Mouse (Mus musculus): ENCODE measurements around the gene Caprin2. TPM values are rescaled to one million over a fixed set of nuclear protein-coding genes. Genes with fewer than 3 reads are reported as not detected.
"Not testable (repeated sequence)": the region's sequence is repeated elsewhere in the genome, so short reads cannot be mapped to it uniquely, and the experiment has no call there.

The Caprin2 gene
- polyA plus RNA-seq (2015; fragmentation: Nextera tagmentation; extraction: Ambion mirVana): 7.2 and 7.6 TPM in 2 replicates

DNA sequence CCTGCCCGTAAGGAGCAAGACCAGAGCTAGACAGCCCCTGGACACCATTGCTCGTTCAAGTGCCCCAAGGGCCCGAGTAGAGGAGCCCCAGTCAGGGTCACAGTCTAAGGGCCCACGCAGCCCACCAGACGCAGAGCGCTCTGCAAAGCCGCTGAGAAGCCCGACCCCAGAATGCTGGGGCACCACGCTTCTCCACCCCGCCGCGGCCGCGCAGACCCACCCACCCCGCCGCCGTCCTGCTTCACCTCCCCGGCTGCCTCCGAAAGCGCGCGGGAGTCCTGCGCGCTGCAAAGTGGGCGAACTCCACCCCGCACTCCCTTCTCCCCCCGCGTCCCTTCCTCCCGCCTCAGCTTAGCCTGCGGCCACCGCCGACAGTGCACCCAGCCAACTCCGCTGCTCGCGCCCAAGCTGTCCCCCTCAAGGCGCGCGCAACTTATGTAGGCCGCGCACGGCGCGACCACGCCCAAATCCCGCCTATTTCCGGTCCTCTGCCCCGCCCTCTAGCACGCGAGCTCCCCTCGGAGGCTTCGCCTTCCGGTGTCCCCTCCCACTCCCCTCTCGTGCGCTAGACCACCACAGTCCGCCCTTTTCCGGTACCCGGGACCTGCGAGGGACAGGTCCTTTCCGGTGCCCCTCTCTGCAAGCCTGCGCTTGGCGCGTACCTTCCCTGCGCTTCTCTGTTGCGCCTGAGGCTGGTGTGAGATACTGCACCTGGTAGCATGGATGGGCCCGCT lies at the start of gene Caprin2:
TSS of gene Caprin2 (minus strand) at position 465 of the 734 bp plus-strand sequence.
- peak; percentile 97 for DNase-seq (ENCODE audit: low spot score)

DNA sequence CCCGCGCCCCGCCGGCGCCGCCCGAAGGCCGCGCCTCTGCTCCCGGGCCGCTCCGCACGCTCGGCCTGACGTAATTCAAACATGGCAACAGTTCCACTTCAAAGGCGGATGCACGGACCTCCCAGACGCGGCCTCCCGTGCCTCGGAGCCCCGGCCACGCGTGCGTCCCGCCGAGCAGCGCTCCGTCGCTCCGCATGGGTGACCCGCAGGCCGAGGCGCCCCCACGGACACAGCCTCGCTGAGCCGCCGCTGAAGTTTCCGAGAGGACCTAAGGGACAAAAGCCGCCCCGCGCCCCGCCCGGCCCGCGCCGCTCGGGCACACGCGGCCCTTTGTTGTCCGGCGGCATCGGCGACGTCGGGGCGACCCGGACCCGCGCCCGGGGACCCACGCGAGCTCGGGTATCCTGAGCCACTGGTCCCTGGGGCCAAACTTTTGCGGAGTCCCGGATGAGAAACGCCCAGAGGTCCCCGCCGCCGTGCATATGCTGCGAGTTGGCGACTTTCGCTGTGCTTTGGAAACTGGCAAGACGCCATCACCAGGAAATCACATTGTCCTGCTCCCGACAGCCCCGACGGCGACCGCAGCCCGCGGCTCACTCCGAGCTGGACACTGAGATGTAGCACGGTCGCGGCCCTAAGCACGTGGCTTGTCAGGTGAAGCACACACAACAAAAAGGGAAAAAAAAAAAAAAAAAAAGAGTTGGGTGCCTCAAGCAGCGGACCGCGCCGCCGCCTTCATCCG lies 48.9 kb upstream of the Caprin2 start:
- no peak for DNase-seq (ENCODE audit: low spot score)

DNA sequence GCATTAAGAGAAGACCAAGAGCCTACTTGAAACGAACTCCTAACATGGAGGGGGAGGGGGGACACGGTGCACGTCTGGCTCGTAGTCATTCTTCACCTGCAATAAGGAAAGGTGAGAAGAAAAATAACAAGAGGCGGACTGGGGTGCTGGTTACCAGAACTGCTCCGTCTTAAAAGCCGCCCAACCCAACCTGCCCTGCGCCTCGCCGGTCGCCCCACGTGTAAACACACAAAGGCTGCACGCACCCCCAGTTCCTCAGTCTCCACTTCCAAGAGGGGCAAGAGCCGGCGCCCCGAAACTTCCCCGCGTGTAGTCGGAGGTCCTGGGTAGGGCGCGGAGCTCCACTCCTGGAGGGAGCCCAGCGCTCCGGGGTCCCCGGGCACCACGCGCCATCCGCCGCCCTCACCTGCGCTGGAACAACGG lies 48.3 kb upstream of the Caprin2 start:
- peak; percentile 71 for DNase-seq (ENCODE audit: low spot score)

DNA sequence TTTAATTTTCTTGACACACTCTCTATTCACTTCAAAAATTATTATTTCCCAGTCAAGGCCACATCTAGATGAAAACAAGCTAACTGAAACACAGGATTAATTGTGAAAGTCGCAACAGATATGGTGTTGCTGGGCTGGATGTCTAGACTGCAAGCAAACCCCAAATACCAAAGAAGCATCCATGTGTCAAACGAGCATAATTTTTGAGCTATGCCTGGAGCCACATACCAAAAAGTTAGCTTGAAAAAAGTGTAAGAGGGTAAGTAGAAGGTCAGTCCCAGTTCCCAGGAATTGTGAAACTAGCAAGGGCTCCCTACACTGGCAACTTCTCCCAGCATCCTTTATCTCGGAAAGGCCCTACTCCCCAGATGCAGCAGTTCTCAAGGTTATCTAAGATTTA lies 47.7 kb upstream of the Caprin2 start:
- no peak for DNase-seq (ENCODE audit: low spot score)

DNA sequence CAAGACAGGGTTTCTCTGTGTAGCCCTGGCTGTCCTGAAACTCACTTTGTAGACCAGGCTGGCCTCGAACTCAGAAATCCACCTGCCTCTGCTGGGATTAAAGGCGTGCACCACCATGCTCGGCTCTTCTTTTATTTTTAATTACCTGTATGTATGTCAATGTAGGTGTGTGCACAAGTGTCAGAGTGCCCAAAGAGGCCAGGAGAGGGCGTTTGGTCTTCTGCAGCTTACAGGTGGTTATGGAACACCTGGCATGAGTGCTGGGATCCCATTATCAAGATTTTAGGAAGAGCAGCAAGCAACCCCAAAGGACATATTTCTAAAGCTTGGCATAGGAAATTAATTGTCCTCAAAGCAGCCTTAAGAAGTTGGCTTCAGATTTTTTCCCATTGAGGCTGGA lies 46.4 kb upstream of the Caprin2 start:
- no peak for DNase-seq (ENCODE audit: low spot score)

DNA sequence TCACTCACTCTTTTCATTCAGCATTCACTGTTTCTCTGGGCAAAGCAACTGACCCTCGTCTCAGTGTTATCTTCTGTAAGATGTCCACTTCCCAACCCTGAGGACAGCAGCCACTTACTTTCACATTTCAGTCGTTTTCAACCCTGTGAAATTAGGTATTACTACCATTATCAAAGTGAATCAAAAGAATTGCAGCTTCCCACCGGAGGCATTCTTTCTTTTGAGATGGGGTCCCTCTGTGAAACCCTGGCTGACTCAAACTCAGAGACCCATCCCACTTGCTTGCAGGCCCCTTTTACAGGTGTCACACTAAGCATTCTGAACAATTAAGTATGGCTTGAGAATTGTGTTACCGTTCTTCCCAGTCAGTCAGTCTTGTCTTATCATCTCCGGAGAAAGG lies 45.8 kb upstream of the Caprin2 start:
- DNase-seq (ENCODE audit: low spot score): no peak

DNA sequence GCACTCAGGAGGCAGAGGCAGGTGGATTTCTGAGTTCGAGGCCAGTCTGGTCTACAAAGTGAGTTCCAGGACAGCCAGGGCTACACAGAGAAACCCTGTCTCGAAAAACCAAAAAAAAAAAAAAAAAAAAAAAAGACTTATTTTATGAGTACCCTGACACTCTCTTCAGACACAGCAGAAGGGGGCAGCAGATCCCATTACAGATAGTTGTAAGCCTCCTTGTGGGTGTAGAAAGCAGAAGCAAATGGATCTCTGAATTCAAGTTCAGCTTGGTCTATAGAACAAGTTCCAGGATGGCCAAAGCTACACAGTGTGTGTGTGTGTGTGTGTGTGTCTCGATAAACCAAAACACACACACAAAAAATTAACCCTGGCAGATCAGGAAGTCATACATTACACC lies 44.3 kb upstream of the Caprin2 start:
- peak; percentile 17 for DNase-seq (ENCODE audit: low spot score)

DNA sequence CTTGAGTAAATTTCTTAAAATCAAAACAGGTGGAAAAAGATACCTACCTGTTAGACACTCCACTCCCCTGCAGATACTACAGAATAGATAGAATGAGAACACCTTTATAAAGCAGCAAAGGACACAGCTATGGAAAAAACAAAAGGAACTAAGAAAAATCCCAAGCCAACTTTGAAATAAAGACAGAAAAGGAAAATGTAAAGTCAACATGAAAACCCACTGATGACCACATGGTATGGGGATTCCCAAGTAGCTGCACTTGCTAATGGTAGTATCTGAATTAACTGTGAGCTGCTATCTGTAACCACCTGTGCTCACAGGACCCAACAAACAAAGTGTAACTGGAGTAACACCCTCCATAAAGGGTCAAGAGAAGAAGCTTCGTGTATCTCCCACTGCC lies 41.7 kb upstream of the Caprin2 start:
- no peak for DNase-seq (ENCODE audit: low spot score)

DNA sequence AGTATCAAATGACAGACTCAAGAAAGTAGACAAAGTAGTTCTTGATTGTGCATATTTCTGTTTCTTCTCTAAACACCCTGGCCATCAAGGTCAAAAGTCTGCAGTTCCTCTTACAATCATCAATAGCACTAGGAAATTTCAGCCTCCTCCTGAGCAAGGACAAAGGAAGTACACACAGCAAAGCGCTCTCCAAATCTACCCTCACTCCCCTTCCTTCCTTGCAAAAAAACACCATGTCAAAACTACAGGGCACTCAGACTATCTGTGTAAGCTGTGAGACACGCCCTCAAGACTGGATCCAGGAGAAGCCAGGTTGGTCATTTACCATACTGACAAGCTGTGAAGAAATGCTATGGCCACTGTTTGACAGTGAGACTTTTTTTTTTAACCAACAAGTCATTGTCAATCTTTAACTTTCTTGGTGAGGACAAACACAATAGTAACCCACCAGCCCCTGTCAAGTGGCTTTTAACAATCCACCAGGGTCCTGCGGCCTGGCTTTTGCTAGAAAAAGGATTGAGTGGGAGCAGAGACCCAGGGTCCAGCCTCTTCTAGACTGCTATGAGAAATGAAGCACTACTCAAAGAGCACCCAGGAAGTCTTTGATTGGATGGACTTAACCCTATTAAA lies 39.0 kb upstream of the Caprin2 start:
- no peak for DNase-seq (ENCODE audit: low spot score)

DNA sequence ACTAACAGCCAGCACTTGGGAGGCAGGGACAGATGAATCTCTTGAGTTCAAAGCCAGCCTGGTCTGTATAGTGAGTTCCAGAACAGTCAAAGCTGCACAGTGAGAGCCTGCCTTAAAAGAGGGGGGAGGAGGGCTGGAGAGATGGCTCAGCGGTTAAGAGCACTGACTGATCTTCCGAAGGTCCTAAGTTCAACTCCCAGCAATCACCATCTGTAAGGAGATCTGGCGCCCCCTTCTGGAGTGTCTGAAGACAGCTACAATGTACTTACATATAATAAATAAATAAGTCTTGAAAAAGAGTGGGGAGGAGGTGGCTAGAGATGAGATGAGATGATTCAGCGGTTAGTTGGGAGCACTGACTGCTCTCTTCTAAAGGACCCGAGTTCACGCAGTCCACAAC lies 35.2 kb upstream of the Caprin2 start:
- peak; percentile 22 for DNase-seq (ENCODE audit: low spot score)

DNA sequence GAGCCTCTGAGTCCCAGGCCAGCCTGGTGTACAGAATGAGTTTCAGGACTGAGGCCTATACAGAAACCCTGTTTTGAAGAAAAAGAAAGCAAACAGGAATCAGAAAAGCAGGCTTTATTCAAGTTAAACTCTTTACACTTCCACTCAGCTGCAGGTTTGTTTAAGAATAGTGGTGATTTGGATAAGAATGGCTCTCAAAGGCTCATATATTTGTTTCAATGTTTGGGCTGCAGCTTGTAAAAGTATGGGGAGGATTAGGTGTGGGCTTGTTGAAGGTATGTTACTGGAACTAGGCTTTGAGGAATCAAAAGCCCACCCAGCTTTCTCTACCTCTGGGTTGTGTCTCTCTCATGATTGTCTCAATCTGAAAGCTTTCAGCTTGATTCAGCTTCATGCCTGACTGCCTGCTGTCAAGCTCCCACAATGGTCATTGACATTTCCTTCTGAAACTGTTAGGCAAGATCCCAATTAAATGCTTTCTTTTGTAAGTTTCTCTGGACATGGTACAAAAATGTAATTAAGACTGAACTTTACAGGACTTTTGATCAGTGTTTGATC lies 22.9 kb upstream of the Caprin2 start:
- no peak for DNase-seq (ENCODE audit: low spot score)

DNA sequence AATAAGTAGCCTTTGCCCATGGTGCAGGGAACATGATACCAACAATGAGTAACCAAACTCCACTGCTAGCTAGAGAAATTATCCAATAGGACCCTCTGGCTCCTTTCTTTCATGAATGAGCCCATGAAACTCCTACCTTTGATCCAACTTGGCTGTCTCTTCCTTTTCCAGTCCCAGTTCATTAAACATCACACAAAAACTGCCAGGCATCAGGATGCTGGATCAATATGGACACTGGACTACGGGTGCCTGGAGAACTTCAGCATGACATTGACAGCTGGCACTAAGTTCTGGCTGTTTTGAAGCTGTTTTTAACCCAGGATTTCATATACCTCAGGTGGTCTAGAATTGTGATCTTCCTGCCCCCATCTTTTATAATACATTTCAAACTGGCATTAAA lies 21.6 kb upstream of the Caprin2 start:
- no peak for DNase-seq (ENCODE audit: low spot score)

DNA sequence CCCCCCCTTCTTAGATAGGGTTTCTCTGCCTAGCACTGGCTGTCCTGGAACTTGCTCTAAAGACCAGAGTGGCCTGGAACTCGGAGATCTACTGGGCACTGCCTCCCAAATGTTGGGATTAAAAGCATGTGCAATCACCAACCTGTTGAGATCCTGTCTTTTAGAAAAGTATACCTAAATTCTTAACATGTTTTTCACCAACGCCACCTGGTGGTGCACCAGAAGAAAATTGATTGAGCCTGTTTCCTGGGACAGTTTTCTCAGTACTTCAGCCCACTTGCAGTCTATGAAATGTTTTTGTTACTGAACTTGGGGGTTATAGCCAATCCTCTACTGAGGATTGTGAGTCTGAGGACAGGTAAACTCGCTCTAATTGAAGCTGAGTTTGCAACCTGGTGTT lies 20.8 kb upstream of the Caprin2 start:
- DNase-seq (ENCODE audit: low spot score): peak; percentile 52

DNA sequence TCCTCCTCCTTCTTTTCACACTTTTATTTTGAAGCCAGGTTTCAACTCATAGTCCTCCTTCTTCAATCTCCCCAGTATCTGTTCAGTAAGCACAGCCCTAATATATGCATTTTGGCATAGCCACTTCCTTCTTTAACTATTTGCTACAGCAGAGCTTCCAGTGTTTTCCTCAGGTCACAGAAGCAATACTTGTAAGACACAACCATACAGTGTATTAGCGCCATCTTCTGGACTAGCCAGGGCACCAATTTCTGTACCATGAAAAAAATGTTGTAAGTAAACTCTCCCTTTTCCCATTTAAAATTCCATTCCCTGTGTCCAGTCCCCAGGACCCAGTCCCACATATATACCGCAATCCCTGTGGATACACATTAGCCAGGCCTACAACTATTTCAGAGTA lies 17.9 kb upstream of the Caprin2 start:
- peak; percentile 65 for DNase-seq (ENCODE audit: low spot score)

DNA sequence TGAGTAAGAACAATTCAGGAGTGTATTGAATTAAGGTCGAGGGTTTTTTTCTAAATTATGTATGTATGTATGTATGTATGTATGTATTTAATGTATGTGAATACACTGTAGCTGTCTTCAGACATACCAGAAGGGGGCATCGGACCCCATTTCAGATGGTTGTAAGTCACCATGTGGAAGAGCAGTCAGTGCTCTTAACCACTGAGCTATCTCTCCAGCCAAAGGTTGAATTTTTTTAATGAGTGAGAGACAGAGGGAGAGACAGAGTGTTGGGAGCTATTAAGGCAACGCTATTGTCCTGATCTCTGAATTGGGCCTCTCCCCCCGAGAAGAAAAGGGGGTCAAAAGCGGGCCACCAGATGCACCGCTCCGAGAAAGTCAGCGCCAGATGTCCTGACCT lies 15.9 kb upstream of the Caprin2 start:
- not testable (repeated sequence) for DNase-seq (ENCODE audit: low spot score)

DNA sequence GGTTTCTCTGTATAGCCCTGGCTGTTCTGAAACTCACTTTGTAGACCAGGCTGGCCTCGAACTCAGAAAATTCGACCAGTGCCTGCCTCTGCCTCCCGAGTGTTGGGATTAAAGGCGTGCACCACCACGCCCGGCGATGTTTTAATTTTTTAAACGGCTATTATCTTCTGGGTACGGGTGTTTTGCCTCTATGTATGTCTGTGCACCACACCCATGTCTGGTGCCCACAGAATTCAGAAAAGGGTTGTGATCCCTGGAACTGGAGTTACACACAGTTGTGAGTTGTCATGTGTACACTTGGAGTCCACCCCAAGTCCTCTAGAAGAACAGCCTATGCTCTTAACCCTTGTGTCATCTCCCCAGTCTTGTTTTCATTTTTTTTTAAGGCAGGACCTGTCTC lies 10.9 kb upstream of the Caprin2 start:
- no peak for DNase-seq (ENCODE audit: low spot score)

DNA sequence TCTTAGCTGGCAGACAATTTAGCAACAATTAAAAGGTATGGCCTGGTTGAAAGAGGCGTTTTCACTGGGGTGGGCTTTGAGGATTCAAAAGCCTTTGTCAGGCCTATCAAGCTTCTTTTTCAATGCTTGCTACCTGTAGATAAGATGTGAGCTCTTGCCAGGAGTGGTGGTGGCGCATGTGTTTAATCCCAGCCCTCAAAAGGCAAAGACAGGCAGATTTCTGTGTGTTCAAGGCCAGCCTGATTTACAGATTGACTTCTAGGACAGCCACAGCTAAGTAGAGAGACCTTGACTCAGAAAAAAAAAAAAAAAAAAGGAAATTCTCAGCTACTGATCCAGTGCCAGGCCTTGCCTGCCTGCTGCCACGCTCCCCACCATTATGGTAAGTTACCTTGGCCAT lies 6.7 kb upstream of the Caprin2 start:
- no peak for DNase-seq (ENCODE audit: low spot score)

DNA sequence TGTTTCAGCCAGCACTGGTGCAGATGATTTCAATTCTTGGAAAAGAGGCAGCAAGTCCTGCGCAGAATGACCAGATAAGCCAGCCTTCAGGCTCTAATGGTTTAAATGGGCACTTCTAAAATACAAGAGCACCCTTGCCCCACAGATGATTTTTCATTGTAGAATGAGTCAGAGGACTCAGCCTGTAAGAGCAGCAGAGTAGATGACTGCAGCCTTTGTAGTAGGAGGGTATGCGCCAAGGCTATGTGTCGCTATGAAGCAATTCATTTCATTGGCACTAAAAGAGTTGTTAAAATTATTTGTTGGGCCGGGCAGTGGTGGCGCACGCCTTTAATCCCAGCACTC lies 442 bp upstream of the Caprin2 start:
- DNase-seq (ENCODE audit: low spot score): no peak

DNA sequence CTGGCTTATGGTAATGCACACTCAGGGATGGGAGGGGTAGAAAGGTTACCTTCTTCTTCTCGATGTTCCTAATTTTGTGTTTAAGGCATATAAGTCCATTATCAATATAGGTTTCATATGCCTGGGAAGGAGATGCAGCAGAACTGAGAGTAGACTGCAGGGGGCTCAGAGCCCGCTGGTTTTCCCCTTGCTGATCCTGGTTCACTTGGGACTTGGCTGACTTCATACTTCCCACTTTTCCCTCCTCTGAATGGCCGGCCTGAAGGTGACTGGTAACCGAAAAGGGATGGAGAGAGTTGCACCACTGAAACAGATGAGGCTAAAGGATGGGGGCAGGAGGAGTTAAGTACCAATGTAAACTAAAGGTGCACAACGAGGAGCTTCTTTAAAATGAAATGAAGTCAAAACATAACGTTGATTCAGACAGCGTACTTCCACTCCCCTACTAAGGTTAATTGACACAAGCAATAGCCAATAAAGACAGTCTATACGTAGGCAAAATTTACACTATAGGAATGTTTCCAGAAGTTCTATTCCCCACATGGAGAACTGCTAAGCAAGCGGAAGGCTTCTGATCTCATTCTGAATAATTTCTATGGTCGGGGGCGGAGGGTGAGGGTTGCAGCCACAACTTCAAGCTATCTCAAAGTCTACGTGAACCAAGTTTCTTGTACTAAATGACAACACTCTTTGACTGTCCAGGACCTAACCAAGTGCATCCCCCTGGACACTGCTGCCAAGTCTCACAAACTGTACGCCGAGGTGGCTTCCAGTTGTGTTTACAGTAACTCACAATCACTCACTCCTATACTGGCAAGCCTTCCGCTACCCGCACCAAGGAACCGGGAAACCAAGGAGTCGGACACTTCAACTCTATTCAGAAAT lies 907 bp downstream of the Caprin2 start:
- DNase-seq (ENCODE audit: low spot score): peak; percentile 12

DNA sequence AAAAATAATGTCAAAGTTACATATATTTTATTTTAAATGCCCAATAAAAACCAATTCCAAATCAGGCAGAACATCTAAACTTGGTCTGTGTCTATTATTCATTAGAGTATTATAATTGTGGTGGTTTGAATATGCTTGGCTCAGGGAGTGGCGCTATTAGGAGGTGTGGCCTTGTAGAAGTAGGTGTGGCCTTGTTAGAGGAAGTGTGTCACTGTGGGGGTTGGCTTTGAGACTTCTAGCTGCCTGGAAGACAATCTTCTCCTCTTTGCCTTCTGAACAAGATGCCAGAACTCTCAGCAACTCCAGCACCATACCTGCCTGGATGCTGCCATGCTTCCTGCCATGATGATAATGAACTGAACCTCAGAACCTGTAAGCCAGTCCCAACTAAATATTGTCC lies 22.1 kb downstream of the Caprin2 start:
- DNase-seq (ENCODE audit: low spot score): no peak

DNA sequence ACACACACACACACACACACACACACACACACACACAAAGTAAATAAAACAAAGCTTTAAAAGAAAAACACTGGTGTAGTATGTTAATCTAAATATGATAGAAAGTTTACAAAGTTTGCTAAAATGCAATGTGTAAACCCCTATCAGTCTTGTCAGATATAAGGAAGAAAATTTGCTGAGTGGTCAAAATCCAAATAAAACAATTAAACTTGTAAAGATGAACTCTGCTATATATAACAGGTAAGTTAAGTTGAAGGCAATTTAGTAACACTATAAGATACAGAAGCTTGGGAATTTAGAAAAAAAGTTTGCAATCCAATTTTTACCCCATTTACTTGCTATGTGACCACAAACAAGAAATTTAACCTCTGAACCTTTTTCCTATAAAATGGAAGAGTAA lies 50.4 kb downstream of the Caprin2 start:
- DNase-seq (ENCODE audit: low spot score): no peak
